Mouse (Mus musculus): ENCODE measurements at regions not wholly inside any gene's neighbourhood (a gene's known extent, or its start where the extent isn't known, plus 50 kb on each side); places are given as distances from the start of the nearest gene placed in this dataset.
A peak's percentile ranks its signal among the peaks of the same experiment; 100 is the strongest.

- H3K27me3 ChIP-seq (ENCODE audit: control insufficient read depth, insufficient read depth, low read length): no peaks in the 10 kb centered on the region
- 87% methylated on average over 3 of the region's 3 CpGs for WGBS
- no peak overlapping the region for H3K9ac ChIP-seq (replicated peaks; ENCODE audit: low read length)
- DNase-seq (ENCODE audit: low spot score) (no peak), ATAC-seq (replicated peaks; ENCODE audit: insufficient number of reproducible peaks, low FRiP score, low TSS enrichment, low read depth) (no peak)
- H3K4me3 ChIP-seq (ENCODE audit: low read depth, low read length): no peak overlapping the region
- no peaks in the 10 kb centered on the region for H3K9me3 ChIP-seq (replicated peaks; ENCODE audit: control insufficient read depth, low read length)
- H3K4me1 ChIP-seq (ENCODE audit: control insufficient read depth, insufficient read depth, low read length): no peaks in the 10 kb centered on the region
- H3K36me3 ChIP-seq (replicated peaks; ENCODE audit: control insufficient read depth, insufficient read depth, low read depth, low read length): no peaks in the 10 kb centered on the region
- no peak overlapping the region for H3K4me2 ChIP-seq (ENCODE audit: low read depth, low read length)
- H3K27ac ChIP-seq (replicated peaks; ENCODE audit: low read depth, low read length): no peak overlapping the region
These were observed 346.5 kb downstream of the Gsdmc2 start for GRCm38 (mm10) chr15:63498483-63498882.

GRCm38 (mm10) chr15:63497207-63497606 lies 347.8 kb downstream of the Gsdmc2 start:
- H3K36me3 ChIP-seq (replicated peaks; ENCODE audit: control insufficient read depth, insufficient read depth, low read depth, low read length): no peaks in the 10 kb centered on the region
- ATAC-seq (replicated peaks; ENCODE audit: insufficient number of reproducible peaks, low FRiP score, low TSS enrichment, low read depth): no peak
- no peaks in the 10 kb centered on the region for H3K9me3 ChIP-seq (replicated peaks; ENCODE audit: control insufficient read depth, low read length)
- no peak for DNase-seq (ENCODE audit: low spot score)
- H3K4me2 ChIP-seq (ENCODE audit: low read depth, low read length): no peak overlapping the region
- no peaks in the 10 kb centered on the region for H3K27me3 ChIP-seq (ENCODE audit: control insufficient read depth, insufficient read depth, low read length)
- H3K4me1 ChIP-seq (ENCODE audit: control insufficient read depth, insufficient read depth, low read length): no peaks in the 10 kb centered on the region
- H3K9ac ChIP-seq (replicated peaks; ENCODE audit: low read length): no peak overlapping the region
- no peak overlapping the region for H3K27ac ChIP-seq (replicated peaks; ENCODE audit: low read depth, low read length)
- WGBS: 86% methylated on average over 3 of the region's 3 CpGs
- H3K4me3 ChIP-seq (ENCODE audit: low read depth, low read length): no peak overlapping the region

GRCm38 (mm10) chr15:63484910-63485309 lies 360.1 kb downstream of the Gsdmc2 start:
- Histone ChIP-seq H3K27me3 (ENCODE audit: control insufficient read depth, insufficient read depth, low read length) (no peaks in the 10 kb centered on the region), H3K27ac (replicated peaks; ENCODE audit: low read depth, low read length) (no peak overlapping the region), H3K9ac (replicated peaks; ENCODE audit: low read length) (no peak overlapping the region), H3K4me1 (ENCODE audit: control insufficient read depth, insufficient read depth, low read length) (no peaks in the 10 kb centered on the region), H3K4me3 (ENCODE audit: low read depth, low read length) (no peak overlapping the region), H3K4me2 (ENCODE audit: low read depth, low read length) (no peak overlapping the region), H3K9me3 (replicated peaks; ENCODE audit: control insufficient read depth, low read length) (no peaks in the 10 kb centered on the region), H3K36me3 (replicated peaks; ENCODE audit: control insufficient read depth, insufficient read depth, low read depth, low read length) (no peaks in the 10 kb centered on the region)
- WGBS: 69% methylated on average over 5 of the region's 5 CpGs
- ATAC-seq (replicated peaks; ENCODE audit: insufficient number of reproducible peaks, low FRiP score, low TSS enrichment, low read depth): no peak
- peak; percentile 6 for DNase-seq (ENCODE audit: low spot score)

- ATAC-seq (replicated peaks; ENCODE audit: insufficient number of reproducible peaks, low FRiP score, low TSS enrichment, low read depth): no peak
- peak; percentile 65 for DNase-seq (ENCODE audit: low spot score)
- WGBS: 27% methylated on average over 4 of the region's 4 CpGs
These were observed 360.6 kb downstream of the Gsdmc2 start for GRCm38 (mm10) chr15:63484217-63484887.

GRCm38 (mm10) chr15:63479270-63479805 lies 365.6 kb downstream of the Gsdmc2 start:
- no peaks in the 10 kb centered on the region for H3K4me1 ChIP-seq (ENCODE audit: control insufficient read depth, insufficient read depth, low read length)
- WGBS: 58% methylated on average over 1 of the region's 1 CpGs
- H3K27me3 ChIP-seq (ENCODE audit: control insufficient read depth, insufficient read depth, low read length): no peaks in the 10 kb centered on the region
- H3K27ac ChIP-seq (replicated peaks; ENCODE audit: low read depth, low read length): no peak overlapping the region
- H3K9ac ChIP-seq (replicated peaks; ENCODE audit: low read length): no peak overlapping the region
- no peak overlapping the region for H3K4me2 ChIP-seq (ENCODE audit: low read depth, low read length)
- ATAC-seq (replicated peaks; ENCODE audit: insufficient number of reproducible peaks, low FRiP score, low TSS enrichment, low read depth) (no peak), DNase-seq (ENCODE audit: low spot score) (no peak)
- no peak overlapping the region for H3K4me3 ChIP-seq (ENCODE audit: low read depth, low read length)
- no peaks in the 10 kb centered on the region for H3K36me3 ChIP-seq (replicated peaks; ENCODE audit: control insufficient read depth, insufficient read depth, low read depth, low read length)
- no peaks in the 10 kb centered on the region for H3K9me3 ChIP-seq (replicated peaks; ENCODE audit: control insufficient read depth, low read length)

More at GRCm38 (mm10) chr15:63484217-63484887, 360.6 kb downstream of the Gsdmc2 start:
- H3K4me1 ChIP-seq (ENCODE audit: control insufficient read depth, insufficient read depth, low read length): no peaks in the 10 kb centered on the region
- H3K4me2 ChIP-seq (ENCODE audit: low read depth, low read length): no peak overlapping the region
- no peak overlapping the region for H3K27ac ChIP-seq (replicated peaks; ENCODE audit: low read depth, low read length)
- no peak overlapping the region for H3K9ac ChIP-seq (replicated peaks; ENCODE audit: low read length)
- H3K4me3 ChIP-seq (ENCODE audit: low read depth, low read length): no peak overlapping the region
- no peaks in the 10 kb centered on the region for H3K36me3 ChIP-seq (replicated peaks; ENCODE audit: control insufficient read depth, insufficient read depth, low read depth, low read length)
- H3K9me3 ChIP-seq (replicated peaks; ENCODE audit: control insufficient read depth, low read length): no peaks in the 10 kb centered on the region
- no peaks in the 10 kb centered on the region for H3K27me3 ChIP-seq (ENCODE audit: control insufficient read depth, insufficient read depth, low read length)

GRCm38 (mm10) chr15:63466916-63467315 lies 378.1 kb downstream of the Gsdmc2 start:
- whole genome bisulfite sequencing: 53% methylated on average over 1 of the region's 1 CpGs
- no peak for ATAC-seq (replicated peaks; ENCODE audit: insufficient number of reproducible peaks, low FRiP score, low TSS enrichment, low read depth)

GRCm38 (mm10) chr15:63452529-63452928 lies 392.4 kb downstream of the Gsdmc2 start:
- no peaks in the 10 kb centered on the region for H3K36me3 ChIP-seq (replicated peaks; ENCODE audit: control insufficient read depth, insufficient read depth, low read depth, low read length)
- no peak for ATAC-seq (replicated peaks; ENCODE audit: insufficient number of reproducible peaks, low FRiP score, low TSS enrichment, low read depth)
- no peak for DNase-seq (ENCODE audit: low spot score)
- H3K9ac ChIP-seq (replicated peaks; ENCODE audit: low read length): no peak overlapping the region
- 81% methylated on average over 3 of the region's 3 CpGs for WGBS
- H3K27me3 ChIP-seq (ENCODE audit: control insufficient read depth, insufficient read depth, low read length): no peaks in the 10 kb centered on the region
- no peak overlapping the region for H3K4me3 ChIP-seq (ENCODE audit: low read depth, low read length)
- no peaks in the 10 kb centered on the region for H3K9me3 ChIP-seq (replicated peaks; ENCODE audit: control insufficient read depth, low read length)
- no peaks in the 10 kb centered on the region for H3K4me1 ChIP-seq (ENCODE audit: control insufficient read depth, insufficient read depth, low read length)
- H3K27ac ChIP-seq (replicated peaks; ENCODE audit: low read depth, low read length): no peak overlapping the region
- no peak overlapping the region for H3K4me2 ChIP-seq (ENCODE audit: low read depth, low read length)

More at GRCm38 (mm10) chr15:63466916-63467315, 378.1 kb downstream of the Gsdmc2 start:
- Histone ChIP-seq H3K4me2 (ENCODE audit: low read depth, low read length) (no peak overlapping the region), H3K4me3 (ENCODE audit: low read depth, low read length) (no peak overlapping the region), H3K4me1 (ENCODE audit: control insufficient read depth, insufficient read depth, low read length) (no peaks in the 10 kb centered on the region), H3K36me3 (replicated peaks; ENCODE audit: control insufficient read depth, insufficient read depth, low read depth, low read length) (no peaks in the 10 kb centered on the region), H3K9ac (replicated peaks; ENCODE audit: low read length) (no peak overlapping the region), H3K27ac (replicated peaks; ENCODE audit: low read depth, low read length) (no peak overlapping the region), H3K9me3 (replicated peaks; ENCODE audit: control insufficient read depth, low read length) (no peaks in the 10 kb centered on the region), H3K27me3 (ENCODE audit: control insufficient read depth, insufficient read depth, low read length) (no peaks in the 10 kb centered on the region)
- DNase-seq (ENCODE audit: low spot score): no peak

- Histone ChIP-seq H3K36me3 (replicated peaks; ENCODE audit: control insufficient read depth, insufficient read depth, low read depth, low read length) (no peaks in the 10 kb centered on the region), H3K4me1 (ENCODE audit: control insufficient read depth, insufficient read depth, low read length) (no peaks in the 10 kb centered on the region), H3K9me3 (replicated peaks; ENCODE audit: control insufficient read depth, low read length) (no peaks in the 10 kb centered on the region), H3K27ac (replicated peaks; ENCODE audit: low read depth, low read length) (no peak overlapping the region), H3K9ac (replicated peaks; ENCODE audit: low read length) (no peak overlapping the region), H3K4me2 (ENCODE audit: low read depth, low read length) (no peak overlapping the region), H3K27me3 (ENCODE audit: control insufficient read depth, insufficient read depth, low read length) (no peaks in the 10 kb centered on the region), H3K4me3 (ENCODE audit: low read depth, low read length) (no peak overlapping the region)
- DNase-seq (ENCODE audit: low spot score) (peak; percentile 15), ATAC-seq (replicated peaks; ENCODE audit: insufficient number of reproducible peaks, low FRiP score, low TSS enrichment, low read depth) (peak; percentile 76)
- 52% methylated on average over 4 of the region's 4 CpGs for WGBS
These were observed 398.7 kb downstream of the Gsdmc2 start for GRCm38 (mm10) chr15:63446288-63446687.

All from embryonic facial prominence, embryonic 11.5 days (tissue).